Mouse (Mus musculus): ENCODE measurements around the gene Ldb3. TPM values are rescaled to one million over a fixed set of nuclear protein-coding genes. Genes with fewer than 3 reads are reported as not detected.

Ldb3 gene
- total RNA-seq, 4 experiments from 2014 or later, result 0.35 to 0.98 (median 0.69) TPM

DNA sequence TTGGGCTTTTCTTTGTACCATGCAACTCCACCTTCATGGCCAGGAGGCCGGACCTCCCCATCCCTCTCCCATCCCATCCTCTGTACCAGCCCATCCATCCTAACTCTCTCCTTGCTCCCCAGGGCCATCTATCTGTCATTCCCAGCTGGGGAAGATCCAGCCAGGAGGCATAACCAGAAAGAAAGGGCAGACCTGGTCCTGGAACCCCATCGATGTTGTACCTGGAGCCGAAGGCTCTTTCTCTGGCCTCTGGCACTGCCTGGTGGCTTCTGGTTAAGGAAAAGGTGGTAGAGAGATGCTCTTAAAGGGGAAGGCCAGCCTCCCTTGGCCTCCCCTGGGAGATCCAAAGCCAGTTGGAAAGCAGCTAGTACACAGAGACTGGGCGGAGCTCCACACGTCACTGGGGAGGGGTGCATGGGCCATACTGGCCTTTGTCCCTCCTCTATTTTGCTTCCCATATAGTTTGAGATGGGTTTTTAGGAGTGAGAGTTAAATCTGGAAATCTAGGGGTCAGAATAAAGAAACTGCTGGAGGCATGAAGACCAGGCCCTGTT, 1.6 kb upstream of the Ldb3 start:
- no peak for DNase-seq

DNA sequence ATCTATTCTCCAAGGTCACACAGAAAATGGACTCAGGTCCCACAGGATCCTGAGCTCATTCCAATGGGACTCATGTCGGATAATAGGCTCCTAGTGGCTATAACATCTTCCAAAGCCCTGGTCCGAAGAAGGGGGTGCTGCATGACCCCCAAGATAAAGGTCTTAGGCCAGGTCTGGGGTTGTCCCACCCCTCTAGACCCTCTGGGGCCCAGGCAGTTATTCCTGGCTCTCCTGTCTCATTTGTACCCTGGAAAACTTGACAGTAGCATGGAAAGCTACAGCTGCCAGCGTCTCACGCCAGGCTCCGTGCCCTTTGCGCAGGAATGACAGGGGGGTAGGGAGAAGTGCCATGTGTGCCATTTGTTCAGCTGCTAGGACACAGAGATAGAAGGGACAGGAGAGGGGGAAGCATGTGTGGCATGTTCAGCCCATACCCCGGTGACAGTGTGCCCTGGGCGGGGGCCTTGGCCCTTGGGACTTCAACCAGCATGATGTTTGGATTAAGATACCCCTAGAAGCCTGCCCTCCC, 767 bp upstream of the Ldb3 start:
- DNase-seq, result no peak

DNA sequence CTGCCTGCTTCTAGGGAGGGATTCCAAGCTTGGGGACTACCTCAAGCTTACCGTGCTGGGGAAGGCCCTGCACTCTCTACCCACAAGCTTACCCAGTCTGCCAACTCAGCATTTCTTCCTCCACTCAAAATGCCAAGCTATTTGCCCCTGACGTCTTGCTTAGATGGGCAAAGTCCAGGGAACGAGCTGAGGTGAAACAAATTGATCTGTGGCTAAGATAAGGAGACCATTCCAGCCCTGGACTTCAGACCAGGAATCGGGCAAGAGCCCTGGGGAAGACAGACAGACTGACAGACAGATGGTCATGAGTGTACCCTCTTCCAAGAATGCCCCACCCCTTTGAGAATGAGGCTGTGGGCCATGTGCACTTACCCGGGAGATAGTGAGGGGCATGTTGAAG, 477 bp downstream of the Ldb3 start:
- no peak for DNase-seq

DNA sequence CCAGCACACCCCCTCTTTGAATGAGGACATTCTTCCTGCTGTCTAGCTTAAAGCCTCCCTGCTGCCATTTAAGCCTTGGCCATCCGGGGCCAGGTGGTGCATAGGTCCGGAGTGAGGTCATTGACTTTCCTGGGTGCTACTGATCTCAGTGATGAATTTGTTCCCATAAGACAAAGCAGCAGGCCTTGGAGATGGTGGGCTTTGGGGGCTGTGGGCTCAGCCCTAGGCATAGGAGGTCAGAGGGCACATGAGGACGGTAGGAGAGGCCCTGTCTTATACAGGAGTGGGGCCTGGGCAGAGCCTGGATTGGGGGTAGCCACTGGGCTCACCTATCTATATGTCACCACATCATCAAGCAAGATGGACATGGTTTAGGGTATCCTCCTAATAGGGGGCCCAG, 1.6 kb downstream of the Ldb3 start:
- no peak for DNase-seq

DNA sequence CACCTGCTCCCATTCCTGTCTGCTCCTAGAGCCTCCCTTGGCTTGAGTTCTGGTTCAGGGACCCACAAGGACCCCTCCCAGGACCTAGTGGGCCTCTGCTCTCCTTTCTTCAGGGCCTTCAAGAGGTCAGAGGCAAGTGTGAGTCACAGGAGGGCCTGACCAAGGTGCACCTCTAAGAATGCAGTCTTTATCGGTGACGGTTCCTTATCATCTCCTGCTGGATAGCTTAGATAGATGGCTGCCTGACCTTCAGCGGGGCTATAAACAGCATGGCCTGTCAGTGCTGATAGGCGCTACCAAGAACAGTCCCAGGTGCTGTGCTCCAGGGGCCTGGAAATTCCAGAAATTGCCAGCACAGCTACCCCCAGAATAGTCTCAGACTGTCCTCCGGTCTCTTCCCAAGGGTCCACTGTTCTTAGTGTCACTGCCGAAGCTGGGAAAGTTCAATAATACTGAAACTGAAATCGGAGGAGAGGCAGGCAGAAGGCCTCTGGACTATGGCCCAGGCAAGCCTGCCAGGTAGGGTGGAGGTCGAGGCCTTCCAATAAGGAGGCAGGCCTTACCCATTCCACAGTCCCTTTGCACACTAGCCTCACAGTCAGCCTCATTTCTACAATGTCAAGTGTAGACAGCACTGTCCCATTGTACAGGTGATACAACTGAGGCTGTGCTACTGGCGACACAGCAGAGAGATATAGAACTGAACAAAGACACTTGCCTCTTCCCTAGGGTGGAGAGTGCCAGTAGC, 3.0 kb downstream of the Ldb3 start:
- DNase-seq, result peak; percentile 48

DNA sequence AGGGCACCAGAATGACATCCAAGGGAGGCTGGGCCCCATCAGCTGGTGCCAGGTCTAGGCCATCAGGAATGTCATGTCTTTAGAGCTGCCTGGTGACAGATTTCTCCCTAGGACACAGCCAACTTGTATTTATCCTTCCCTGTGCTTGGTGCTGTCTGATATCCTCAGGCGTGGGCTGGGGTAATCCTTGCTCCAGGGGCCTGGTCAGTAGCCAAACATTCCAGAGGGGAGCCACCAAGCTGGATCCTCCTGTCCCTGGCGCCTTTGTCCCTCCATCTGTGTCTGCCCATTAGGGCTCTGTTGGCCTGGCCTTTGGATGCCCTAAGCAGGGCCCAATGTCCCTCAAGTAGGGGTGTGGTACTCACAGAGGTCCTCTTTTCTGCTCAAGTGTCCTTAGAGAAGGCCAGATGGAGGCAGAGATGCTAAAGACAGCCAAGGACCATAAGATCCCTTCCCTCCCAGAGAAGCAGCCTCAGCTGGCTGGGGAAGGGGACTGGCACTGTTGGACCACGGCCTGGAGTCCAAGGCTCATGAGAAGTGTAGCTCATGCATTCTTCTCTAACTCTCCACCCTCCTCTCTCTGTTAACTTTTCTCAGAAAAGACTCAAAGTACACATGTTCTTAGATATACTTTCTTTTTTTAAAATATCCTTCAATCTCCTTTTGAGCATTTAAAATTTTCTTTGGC, 5.6 kb downstream of the Ldb3 start:
- no peak for DNase-seq

DNA sequence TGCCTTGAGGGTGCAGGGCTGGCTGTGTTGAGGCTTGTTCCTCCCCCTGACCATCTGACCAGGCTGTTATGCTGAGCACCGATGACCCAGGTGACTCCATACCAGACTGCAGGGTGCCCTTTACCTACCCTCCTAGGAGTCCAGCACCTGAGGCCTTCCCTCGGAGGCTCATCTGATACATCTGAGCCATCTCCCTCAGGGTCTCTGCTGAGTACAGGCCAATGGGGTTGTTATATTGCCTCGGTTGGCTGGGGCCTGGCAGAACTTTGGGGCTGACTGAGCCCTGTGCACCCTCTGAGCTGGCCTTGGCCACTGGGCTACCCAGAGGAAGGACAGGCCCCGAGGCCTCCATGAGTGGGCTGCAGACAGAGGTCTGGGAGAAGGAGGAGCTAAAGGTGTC, 11.6 kb downstream of the Ldb3 start:
- no peak for DNase-seq

DNA sequence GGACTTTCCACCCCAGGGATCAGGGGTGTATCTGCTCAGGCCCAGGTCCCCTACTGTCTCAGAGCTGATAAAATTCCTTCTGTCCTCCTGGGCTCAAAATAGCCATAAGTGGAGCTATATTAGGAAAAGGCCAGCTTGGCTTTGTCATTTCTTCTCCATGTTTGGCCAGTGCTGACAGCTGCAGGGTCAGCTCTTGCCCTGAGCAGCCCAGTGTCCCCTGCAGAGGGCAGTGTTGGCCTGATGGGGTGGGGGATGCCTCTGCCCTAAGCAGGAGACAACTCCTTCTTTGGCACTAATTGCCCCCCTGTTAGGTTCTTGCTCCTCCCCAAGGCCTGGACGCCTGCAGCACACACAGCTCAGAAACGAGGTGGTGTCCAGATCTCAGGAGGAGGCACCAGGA, 14.4 kb downstream of the Ldb3 start:
- no peak for DNase-seq

DNA sequence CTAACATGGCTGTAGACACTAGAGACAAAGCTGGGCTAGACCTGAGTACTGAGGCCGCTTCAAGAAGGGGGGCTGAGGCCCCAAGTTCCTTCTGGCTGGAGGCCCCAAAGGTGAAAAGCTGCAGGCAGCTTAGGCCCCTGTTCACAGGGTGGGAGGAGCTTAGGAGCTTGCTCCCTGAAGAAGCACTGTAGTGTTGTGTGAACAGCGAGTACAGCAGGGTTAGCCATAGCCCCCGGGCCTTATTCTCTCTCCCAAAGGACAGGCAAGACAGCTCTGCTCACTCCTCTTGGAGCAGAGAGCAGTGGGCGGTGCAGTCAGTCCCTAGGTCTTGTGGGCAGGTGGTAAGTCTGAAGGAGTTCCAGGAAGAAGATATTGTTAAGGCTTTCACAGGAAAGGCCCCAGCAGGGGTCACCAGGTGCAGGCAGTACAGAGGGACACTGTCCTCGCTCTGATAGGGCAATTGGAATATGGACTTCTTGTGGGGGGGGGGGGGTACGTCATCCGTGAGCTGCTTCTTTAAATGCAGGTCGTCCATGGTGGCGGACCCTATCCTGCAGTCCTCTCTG, 15.1 kb downstream of the Ldb3 start:
- no peak for DNase-seq

DNA sequence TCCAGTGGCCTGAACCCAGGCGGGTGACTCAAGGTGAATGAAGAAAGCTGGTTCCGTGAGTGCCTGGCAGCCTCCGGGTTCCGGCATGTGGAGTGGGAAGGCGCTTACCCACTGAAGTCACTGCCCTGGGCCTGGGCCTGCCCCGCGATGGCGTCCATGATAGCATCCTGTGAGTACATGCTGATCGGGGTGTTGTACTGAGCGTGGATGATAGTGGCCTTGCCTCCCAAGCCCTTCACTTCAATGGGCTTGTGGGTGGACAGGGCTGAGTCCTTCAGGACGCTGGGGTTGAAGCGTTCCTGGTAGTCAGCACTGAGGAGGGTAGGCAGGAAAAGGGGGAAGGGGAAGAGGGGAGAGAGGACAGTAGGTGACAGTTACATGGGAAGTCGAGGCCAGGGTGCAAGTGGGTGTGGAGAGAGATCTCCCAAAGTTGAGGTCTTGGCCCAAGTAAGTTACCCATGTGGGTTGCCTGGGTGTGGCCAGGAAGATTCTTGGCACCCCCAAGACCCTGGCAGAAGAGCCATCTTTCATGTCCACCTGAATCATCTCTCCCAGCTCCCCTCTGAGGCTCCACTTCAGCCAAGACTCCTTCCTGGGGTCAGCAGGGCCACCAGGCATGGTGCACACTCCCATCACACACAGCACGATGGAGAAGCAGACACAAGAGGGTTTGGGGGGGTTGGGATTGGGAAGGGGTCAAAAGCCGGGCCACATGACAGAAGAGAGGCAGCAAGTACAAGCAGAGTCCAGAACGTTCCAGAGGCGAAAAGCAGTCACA, 16.7 kb downstream of the Ldb3 start:
- DNase-seq, result no peak

DNA sequence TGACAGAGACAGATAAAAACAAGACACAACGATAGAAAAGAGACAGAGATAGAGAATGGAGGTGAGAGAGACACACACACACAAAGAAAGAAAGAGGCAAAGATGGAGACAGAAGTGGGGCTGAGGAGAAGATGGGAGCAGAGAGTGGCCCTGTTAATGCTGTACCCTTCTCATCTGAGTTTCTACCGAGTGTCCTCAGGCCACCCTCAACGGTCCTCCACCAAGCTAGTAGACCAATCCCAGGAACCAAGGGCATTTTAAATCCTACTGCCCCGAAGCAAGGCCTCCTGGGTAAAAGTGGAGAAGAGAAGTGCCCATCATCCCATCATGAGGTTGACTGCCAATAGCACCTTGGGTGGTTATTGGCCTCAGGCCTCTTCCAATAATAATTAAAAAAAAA, 17.6 kb downstream of the Ldb3 start:
- DNase-seq, result no peak

DNA sequence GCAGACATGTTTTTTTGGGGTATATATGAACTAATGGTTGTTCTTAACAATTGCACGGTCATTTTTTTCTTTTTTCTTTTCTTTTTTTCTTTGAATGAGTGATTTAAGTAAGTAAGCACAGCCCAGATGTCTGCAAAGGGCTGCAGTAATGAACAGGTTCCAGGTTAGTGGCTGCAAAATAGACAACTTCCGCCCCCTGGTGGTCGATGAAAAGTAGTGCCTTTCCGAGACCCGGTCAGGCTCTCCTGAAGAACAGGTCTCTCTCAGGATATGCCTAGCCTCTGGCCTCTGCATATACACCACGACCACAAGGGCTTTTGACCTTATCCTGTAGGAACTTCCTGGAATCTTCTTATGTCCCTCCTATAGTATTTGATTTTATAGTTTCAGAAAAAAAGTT, 18.2 kb downstream of the Ldb3 start:
- peak; percentile 64 for DNase-seq

DNA sequence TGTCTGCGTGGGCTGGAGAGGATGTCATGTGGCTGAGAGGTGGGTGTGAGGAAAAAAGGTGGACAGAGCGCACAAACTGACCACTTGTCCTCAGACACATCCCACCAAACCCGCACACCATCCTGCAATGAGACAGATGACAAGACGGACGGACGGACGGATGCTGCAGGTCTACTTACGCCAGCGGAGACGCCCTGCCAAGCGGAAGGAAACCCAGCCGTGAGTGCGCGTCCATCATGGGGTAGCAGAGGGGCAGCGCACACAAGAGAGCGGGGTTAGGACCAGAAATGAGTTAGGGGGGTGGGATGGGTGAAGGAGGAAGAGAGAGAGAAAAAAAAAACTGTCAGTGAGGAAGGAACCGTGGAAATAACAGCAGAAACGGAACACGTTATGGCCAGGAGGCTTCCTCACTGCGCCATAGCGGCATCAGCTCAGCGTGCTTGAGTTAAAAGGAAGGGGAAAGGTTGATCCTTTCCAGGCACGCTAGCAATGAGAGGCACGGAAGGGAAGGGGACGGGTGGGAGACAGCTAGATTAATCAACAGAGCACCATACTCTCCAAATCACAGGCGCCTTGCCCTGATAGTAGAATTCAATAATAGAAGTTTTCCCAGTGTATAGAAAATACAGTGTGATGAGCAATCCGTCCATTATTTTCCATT, 18.8 kb downstream of the Ldb3 start:
- no peak for DNase-seq

DNA sequence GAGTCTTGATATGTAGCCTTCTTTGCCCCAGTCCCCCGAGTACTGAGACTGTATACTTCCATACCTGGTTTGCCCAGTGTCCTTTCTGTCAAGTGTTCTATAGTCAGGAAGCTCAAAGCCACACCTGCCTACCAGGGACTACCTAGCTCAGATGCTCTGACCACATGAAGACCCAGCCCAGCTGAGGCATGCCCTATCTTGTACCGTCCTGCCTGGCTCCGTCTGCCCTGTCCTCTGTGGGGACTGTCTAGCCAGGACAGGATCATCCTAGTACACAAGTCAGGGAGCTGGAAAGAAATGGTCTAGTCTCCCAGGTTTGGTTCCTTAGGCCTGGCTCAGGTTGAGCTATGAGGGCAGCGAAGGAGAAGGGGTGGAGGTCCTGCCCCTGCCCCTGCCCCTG, 19.9 kb downstream of the Ldb3 start:
- DNase-seq, result no peak

DNA sequence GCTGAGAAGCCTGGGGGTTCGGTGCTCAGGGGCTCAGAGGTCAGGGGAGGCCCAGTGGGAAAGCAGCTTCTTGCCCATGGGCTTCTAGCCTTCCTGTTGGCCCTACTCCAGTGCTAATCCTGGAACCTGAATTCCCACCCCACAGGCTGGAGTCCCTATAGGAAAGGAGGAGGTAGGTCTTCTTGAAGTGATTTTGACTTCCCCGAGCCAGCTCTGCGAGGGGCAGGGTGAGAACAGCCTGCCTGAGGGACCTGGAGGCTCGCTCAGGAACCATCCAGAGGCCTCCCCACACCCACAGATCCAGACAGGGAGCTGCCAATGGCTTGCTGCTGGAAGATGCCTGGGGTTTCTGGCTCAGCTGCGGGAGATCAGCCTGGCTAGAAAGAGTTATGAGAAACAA, 20.8 kb downstream of the Ldb3 start:
- no peak for DNase-seq

DNA sequence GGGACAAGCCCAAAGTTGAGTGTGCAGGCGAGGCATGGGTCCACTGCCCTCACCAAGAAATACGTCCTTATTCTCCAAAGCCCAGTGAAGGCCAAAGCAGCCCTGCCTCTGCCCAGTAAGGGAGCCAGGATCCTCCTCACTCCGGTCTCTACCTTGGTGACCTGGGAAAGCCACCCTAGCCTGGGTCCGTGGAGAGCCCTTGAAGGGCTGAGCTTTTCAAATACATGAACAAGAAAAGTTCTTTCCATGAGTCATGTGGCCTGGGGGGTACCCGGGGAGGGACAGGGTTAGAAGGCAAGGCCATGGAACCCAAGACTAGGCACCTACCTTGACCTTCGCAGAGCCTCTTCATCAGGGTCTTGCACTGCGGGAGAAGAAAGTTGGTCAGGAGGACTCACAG, 22.0 kb downstream of the Ldb3 start:
- DNase-seq, result no peak

DNA sequence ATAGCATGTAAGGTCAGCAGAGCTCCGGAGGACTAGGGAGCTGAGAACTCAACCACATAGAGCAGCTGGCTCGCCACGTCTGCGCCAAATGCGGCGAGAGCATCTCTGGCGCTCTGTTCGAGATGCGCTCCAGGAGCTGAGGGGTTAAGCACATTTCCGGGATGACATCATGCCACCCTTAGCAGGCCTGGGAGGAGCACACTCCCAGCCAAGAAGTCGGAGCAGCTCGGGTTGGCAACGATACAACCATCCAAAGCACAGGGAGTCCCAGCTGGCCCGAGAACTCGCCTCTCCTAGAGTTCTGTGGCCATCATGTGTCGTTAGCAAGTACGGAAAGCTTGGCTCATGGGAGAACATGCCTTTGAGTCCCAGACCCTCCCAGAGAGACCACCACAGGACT, 22.8 kb downstream of the Ldb3 start:
- no peak for DNase-seq

DNA sequence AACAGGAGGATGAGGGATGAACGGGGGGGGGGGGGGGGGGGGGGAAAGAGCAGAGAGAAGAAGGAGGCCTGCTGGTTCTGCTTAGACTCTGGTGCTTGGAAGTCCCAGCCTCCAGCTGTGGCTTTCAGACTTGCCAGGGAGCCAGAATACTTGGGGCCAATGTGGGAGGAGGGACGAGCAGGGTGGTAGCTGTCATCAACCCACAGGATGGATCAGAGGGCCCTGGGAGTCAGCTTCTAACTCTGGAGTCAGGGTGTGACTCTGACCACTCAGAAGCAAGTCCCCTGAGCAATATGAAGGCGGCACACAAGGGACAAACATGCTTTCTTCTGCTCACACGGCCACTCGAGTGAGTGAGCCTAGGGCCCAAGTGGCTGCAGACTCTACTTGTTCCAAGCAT, 23.8 kb downstream of the Ldb3 start:
- DNase-seq, result no peak

DNA sequence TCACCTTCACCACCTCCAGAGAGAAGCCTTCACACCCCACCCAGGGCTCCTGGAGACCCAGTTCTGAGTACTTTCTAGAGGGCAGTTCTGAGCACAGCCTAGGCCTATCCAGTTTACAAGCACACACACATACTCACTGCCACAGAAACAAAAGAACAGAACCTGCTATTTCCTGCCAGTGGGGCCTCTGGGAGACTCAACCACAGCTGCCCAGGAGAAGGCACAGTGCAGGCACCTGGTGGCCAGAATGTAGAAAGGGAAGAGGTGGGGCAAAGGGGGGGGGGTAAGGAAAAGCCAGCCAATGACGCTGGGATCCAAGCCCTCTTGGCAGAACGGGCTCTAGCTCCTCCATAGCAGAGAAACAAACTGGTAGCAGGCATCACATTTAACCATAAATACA, 26.1 kb downstream of the Ldb3 start:
- no peak for DNase-seq

DNA sequence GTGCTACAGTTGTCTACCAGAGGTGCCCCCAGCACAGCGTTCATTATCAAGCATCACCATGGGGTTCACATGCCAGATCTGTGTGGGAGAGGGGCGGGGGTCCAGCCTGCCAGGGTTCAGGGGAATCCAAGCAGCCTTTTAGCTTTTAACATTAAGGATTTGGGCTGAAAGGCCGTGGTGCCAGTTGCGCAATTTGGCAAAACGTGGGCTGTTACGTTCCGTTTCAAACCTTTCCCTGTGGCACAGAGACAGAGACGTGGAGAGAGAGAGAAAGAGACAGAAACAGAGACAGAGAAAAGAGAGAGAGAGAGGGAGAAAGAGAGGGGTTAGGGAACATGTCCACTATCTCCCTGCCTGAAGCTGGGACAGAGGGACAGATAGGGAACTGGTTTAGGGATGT, 26.8 kb downstream of the Ldb3 start:
- DNase-seq, result no peak

DNA sequence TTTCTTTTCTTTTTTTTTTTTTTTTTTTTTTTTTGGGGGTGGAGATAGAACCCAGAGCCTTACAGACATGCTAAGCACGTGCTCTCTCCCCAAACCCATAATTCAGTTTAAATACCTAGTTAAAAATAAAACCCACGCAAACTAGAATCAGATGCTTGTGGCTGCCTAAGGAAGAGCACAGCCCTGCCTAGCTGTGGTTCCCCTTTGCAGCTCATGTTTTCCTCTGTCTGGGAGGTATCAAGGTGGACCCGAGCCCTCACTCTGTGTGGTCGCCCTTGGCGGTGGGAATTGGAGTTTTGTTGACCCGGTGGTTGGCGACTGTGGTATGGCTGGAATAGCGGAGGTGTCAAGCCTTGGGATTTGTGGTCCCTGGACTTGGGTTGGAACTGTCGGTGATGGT, 29.5 kb downstream of the Ldb3 start:
- no peak for DNase-seq

DNA sequence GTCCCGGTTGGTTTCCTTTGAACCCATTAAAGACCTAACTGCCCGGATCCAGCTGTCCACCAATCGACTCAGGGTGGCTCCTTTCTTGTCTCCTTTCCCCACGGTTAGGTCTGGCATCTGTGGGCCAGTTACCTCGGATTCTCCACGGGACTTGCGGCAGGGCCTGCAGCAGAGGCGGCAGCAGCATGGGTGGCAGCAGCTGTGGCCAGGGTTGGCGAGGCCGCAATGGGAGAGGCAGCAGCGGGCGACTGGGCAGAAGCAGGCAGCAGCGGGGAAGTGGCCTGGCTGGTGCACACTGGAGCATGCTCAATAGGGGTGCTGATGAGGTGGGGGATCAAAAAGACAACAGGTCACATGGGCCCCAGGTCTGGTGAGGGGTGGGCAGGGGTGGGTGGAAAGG, 33.3 kb downstream of the Ldb3 start:
- no peak for DNase-seq

Data from adrenal gland, adult 8-10 months (tissue).